Mouse (Mus musculus): Measurements from ENCODE around the gene Camkk1. TPM values are rescaled to one million over a fixed set of nuclear protein-coding genes. Genes with fewer than 3 reads are reported as not detected.

The Camkk1 gene
- polyA plus RNA-seq, 1 experiment from 2014 or later: 4.5 TPM

Other genes starting within 250 kb of the Camkk1 start
- 2.5 and 3.7 TPM in 2 replicates for gene Cyb5d2, start 222.9 kb upstream of the Camkk1 start, polyA plus RNA-seq (2014; fragmentation: Nextera tagmentation; extraction: Ambion mirVana)
- 12.2 and 12.8 TPM in 2 replicates for gene Zzef1, start 222.8 kb upstream of the Camkk1 start, polyA plus RNA-seq (2014; fragmentation: Nextera tagmentation; extraction: Ambion mirVana)
- 17.4 and 21.4 TPM in 2 replicates for gene Atp2a3, start 57.8 kb upstream of the Camkk1 start, polyA plus RNA-seq (2014; fragmentation: Nextera tagmentation; extraction: Ambion mirVana)
- gene P2rx1, start 19.9 kb upstream of the Camkk1 start, polyA plus RNA-seq (2014; fragmentation: Nextera tagmentation; extraction: Ambion mirVana): 1.7 and 10.1 TPM in 2 replicates
- 10.0 and 11.9 TPM in 2 replicates for gene Ncbp3, start 28.8 kb downstream of the Camkk1 start, polyA plus RNA-seq (2014; fragmentation: Nextera tagmentation; extraction: Ambion mirVana)
- 0.23 and 0.28 TPM in 2 replicates for gene Itgae, start 71.6 kb downstream of the Camkk1 start, polyA plus RNA-seq (2014; fragmentation: Nextera tagmentation; extraction: Ambion mirVana)
- gene Haspin, start 119.3 kb downstream of the Camkk1 start, polyA plus RNA-seq (2014; fragmentation: Nextera tagmentation; extraction: Ambion mirVana): 16.0 and 16.3 TPM in 2 replicates
- 0.07 TPM in 1 of 2 replicates, not detected in the other for gene P2rx5, start 141.4 kb downstream of the Camkk1 start, polyA plus RNA-seq (2014; fragmentation: Nextera tagmentation; extraction: Ambion mirVana)
- 123 and 130 TPM in 2 replicates for gene Emc6, start 158.0 kb downstream of the Camkk1 start, polyA plus RNA-seq (2014; fragmentation: Nextera tagmentation; extraction: Ambion mirVana)
- gene Tax1bp3, start 158.1 kb downstream of the Camkk1 start, polyA plus RNA-seq (2014; fragmentation: Nextera tagmentation; extraction: Ambion mirVana): 233 and 258 TPM in 2 replicates
- 15.6 and 17.0 TPM in 2 replicates for gene Ctns, start 180.0 kb downstream of the Camkk1 start, polyA plus RNA-seq (2014; fragmentation: Nextera tagmentation; extraction: Ambion mirVana)
- gene Shpk, start 180.5 kb downstream of the Camkk1 start, polyA plus RNA-seq (2014; fragmentation: Nextera tagmentation; extraction: Ambion mirVana): 1.1 and 1.2 TPM in 2 replicates
- gene Trpv1, start 215.3 kb downstream of the Camkk1 start, polyA plus RNA-seq (2014; fragmentation: Nextera tagmentation; extraction: Ambion mirVana): 0.07 TPM in 1 of 2 replicates, not detected in the other
- gene Trpv3, start 248.4 kb downstream of the Camkk1 start, polyA plus RNA-seq (2014; fragmentation: Nextera tagmentation; extraction: Ambion mirVana): 0.08 and 0.15 TPM in 2 replicates